Mouse (Mus musculus) duodenum, adult 2 months (tissue): ENCODE data around the gene Ap1s1. TPM values are rescaled to one million over a fixed set of nuclear protein-coding genes. Genes with fewer than 3 reads are reported as not detected.

Experiments used
- polyA plus RNA-seq: library from polyadenylated mRNA; depleted of rRNA; stranded (reverse); fragments of >200 nt; gene quantifications from 2 replicates; pipeline ENCODE4 v1.2.3, GENCODE M21; 2012; ENCODE audit warnings: low replicate concordance; rRNA removed

Ap1s1 gene
- polyA plus RNA-seq: 65.3 and 89.3 TPM in 2 replicates

GRCm38 (mm10) chr5:137045402-137046323, at the start of gene Ap1s1:
Gene Ap1s1, minus strand, starts transcription at chr5:137046135.

GRCm38 (mm10) chr5:137072079-137072960, 26.4 kb upstream of the Ap1s1 start, which contains the start of gene Serpine1:
Gene Serpine1, minus strand, starts transcription at chr5:137072268.

GRCm38 (mm10) chr5:137026092-137026491, 19.8 kb downstream of the Ap1s1 start, which contains the start of gene Vgf:
Gene Vgf, plus strand, starts transcription at chr5:137026392.

GRCm38 (mm10) chr5:136987934-136988271, 58.0 kb downstream of the Ap1s1 start, which contains the start of gene Znhit1:
Gene Znhit1, minus strand, starts transcription at chr5:136988021.

GRCm38 (mm10) chr5:136986695-136987137, 59.2 kb downstream of the Ap1s1 start, which contains the start of gene Plod3:
Gene Plod3, plus strand, starts transcription at chr5:136987019.

Other genes with a start within 250 kb of the Ap1s1 start
- gene Col26a1, start 162.9 kb downstream of the Ap1s1 start, polyA plus RNA-seq: 0.29 and 0.55 TPM in 2 replicates
- 12.3 and 18.7 TPM in 2 replicates for gene Ift22, start 138.0 kb downstream of the Ap1s1 start, polyA plus RNA-seq
- 173 and 361 TPM in 2 replicates for gene Fis1, start 92.9 kb downstream of the Ap1s1 start, polyA plus RNA-seq
- gene Cldn15, start 79.5 kb downstream of the Ap1s1 start, polyA plus RNA-seq: 469 and 841 TPM in 2 replicates
- gene Plod3, start 59.1 kb downstream of the Ap1s1 start, polyA plus RNA-seq: 25.6 and 30.1 TPM in 2 replicates
- 118 and 160 TPM in 2 replicates for gene Znhit1, start 58.1 kb downstream of the Ap1s1 start, polyA plus RNA-seq
- 0.69 and 1.00 TPM in 2 replicates for gene Vgf, start 19.7 kb downstream of the Ap1s1 start, polyA plus RNA-seq
- 0.34 and 0.76 TPM in 2 replicates for gene Serpine1, start 26.1 kb upstream of the Ap1s1 start, polyA plus RNA-seq
- 7.5 and 10.2 TPM in 2 replicates for gene Trim56, start 70.1 kb upstream of the Ap1s1 start, polyA plus RNA-seq
- gene Muc3, start 103.2 kb upstream of the Ap1s1 start, polyA plus RNA-seq: 89.1 and 301 TPM in 2 replicates
- gene Muc3a, start 166.3 kb upstream of the Ap1s1 start, polyA plus RNA-seq: 54.3 and 56.9 TPM in 2 replicates
- 6.9 and 12.6 TPM in 2 replicates for gene Ache, start 241.4 kb upstream of the Ap1s1 start, polyA plus RNA-seq
- gene Ufsp1, start 248.5 kb upstream of the Ap1s1 start, polyA plus RNA-seq: 12.4 and 23.2 TPM in 2 replicates